Mouse (Mus musculus) erythroid progenitor cell, adult 5-6 weeks (primary cell): Measurements from ENCODE around the gene Oit1. TPM values are rescaled to one million over a fixed set of nuclear protein-coding genes. Genes with fewer than 3 reads are reported as not detected.

Source experiments
- ATAC-seq: replicated peaks from 2 replicates; pipeline ENCODE4 v1.8.0; 2016; ENCODE audit warnings: moderate number of reproducible peaks, mild to moderate bottlenecking, moderate TSS enrichment, inconsistent platforms; ENCODE audit not compliant: poor library complexity, low FRiP score, severe bottlenecking
- total RNA-seq, 2 experiments: library from RNA; stranded (forward) in 1 of 2; stranded (reverse) in 1 of 2; fragments of 150-400 nt in 1 of 2; fragments of 186-747, 209-891 nt in 1 of 2; gene quantifications; 2 replicates each; pipeline versions ENCODE4 v1.2.3 to v1.2.4; 2015 to 2017; ENCODE audit warnings: low replicate concordance in 2 of 2

Oit1 gene
- total RNA-seq, 2 experiments from 2014 or later = not detected

DNA sequence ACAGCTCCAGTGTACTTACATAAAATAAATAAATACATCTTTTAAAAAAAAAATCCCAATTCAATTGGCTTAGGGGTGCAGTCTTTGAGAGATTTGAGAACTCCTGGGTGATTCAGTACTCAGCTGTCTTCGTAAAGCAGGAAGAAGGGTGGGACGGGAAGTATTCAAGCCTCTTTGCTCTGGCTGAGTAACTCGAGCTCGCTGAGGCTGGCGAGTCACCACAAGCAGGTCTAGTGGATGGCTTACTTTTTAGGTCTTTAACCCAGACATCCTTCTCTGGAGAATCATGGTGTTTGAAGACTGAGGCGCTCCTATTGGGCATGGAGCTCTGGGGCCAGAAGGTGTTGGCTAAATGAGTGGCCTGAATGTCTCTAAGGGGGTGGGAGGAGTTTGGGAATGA is 71.7 kb downstream of the Oit1 start:
- no peak for ATAC-seq

DNA sequence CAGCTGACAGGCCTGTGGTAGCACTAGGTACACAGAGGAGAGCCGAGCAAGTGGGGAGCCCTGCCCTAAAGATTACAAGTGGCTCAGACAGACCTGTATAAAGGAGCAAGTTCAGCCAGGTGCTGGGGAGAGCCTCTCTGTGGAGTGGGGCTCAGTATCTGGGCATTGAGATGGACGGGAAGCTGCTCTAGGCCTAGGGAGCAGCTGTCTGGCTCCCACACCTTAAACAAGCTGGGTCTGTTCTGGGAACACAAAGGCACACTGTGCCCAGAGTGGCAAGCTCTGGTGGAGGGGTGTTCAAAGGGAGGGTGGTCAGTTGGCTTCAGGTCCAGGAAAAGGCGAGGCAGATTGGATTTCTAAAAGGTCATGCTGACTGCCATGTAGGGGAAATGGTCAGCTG is 73.5 kb downstream of the Oit1 start:
- no peak for ATAC-seq

DNA sequence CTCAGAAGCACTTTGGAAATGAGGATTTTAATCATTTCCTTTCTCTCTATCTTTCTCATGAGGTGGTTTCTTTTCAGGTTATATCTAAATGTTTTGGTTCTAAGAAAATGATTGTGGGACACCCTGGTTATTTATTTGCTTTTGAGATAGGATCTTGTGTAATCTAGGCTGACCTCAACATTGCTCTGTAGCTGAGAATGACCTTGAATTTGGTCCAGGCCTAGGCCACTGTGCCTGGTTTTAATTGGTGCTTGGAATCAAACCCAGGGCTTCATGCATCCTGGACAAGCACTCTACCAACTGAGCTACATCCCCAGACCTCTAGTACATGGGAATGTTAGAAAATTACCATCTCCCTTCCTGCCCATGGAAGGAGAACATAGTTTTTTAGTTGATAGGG is 74.5 kb downstream of the Oit1 start:
- no peak for ATAC-seq

- no peak for ATAC-seq
These were observed 75.9 kb downstream of the Oit1 start for GRCm38 (mm10) chr14:8302687-8303086.

- ATAC-seq = 0 out of 2 replicates have a peak, but pooled peaks have one; percentile 42
These were observed 78.3 kb downstream of the Oit1 start for GRCm38 (mm10) chr14:8300281-8300680.

Other genes with a start within 250 kb of the Oit1 start
- 56.6 and 63.7 TPM in 2 replicates for gene Pdhb, start 205.7 kb downstream of the Oit1 start, total RNA-seq (2015; ENCODE audit: low replicate concordance)
- gene Pdhb, start 205.7 kb downstream of the Oit1 start, total RNA-seq (2017; ENCODE audit: low replicate concordance) = 86.1 and 123 TPM in 2 replicates
- gene Kctd6, start 164.6 kb downstream of the Oit1 start, total RNA-seq (2015; ENCODE audit: low replicate concordance) = 2.5 and 8.8 TPM in 2 replicates
- gene Kctd6, start 164.6 kb downstream of the Oit1 start, total RNA-seq (2017; ENCODE audit: low replicate concordance) = 4.7 and 5.8 TPM in 2 replicates
- not detected in 2 replicates for gene Acox2, start 119.4 kb downstream of the Oit1 start, total RNA-seq (2015; ENCODE audit: low replicate concordance)
- not detected in 2 replicates for gene Acox2, start 119.4 kb downstream of the Oit1 start, total RNA-seq (2017; ENCODE audit: low replicate concordance)
- not detected in 2 replicates for gene Fam107a, start 60.7 kb downstream of the Oit1 start, total RNA-seq (2015; ENCODE audit: low replicate concordance)
- not detected in 2 replicates for gene Fam107a, start 60.7 kb downstream of the Oit1 start, total RNA-seq (2017; ENCODE audit: low replicate concordance)